Mouse (Mus musculus): Measurements from ENCODE around the gene Cel.

DNA sequence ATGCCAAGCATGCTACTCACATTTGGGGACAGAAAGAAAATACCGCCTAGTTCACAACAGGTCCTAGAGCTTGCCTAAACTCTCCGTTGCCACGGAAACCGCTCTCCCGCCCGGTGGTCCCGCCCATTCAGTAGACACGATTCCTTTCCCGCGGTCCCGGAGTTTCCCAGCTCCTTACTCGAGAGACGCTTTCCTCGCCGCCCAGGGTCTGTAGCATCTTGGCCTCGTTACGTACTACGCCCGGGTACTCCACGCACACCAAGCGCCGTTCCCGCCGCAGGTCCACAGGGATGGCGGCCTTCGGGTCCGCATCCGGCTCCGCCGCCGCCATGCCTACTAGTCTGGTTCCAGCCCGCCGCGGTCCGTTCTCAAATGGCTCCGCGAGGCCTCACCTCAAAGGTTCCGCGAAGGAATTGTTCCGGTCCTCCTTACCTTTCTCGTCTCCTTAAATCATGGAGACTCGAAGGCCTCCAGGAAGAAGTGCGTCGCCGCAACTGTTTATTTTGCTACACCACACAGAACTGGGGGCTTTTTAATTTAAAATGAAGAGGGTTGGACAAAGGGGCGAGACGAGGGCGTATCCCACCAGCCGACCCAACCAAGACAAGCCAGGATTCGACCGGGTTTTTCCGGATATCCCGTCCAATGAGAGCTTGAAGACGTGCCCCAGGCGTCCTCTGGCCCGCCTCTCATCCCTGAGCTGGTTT is 19.6 kb upstream of the Cel start:
- TF ChIP-seq CTCF (IDR thresholded peaks at IDR 0.05; ENCODE audit: low read depth), result no peak
- TF ChIP-seq EP300 (IDR thresholded peaks at IDR 0.05; ENCODE audit: low read depth), result peak; percentile 64

All from liver, embryonic 14.5 days (tissue).